Mouse (Mus musculus) MEL (cell line): ENCODE measurements around the gene Hes2. TPM values are rescaled to one million over a fixed set of nuclear protein-coding genes. Genes with fewer than 3 reads are reported as not detected.

Experiments used
- DNase-seq: peaks from one replicate; pipeline ENCODE4 v3.0.0; 2011; ENCODE audit warnings: low read depth, low spot score
- H3K27ac ChIP-seq: 2 replicates; pipeline ENCODE4 v1.5.1; 2012; ENCODE audit warnings: low read depth, mild to moderate bottlenecking, control low read depth, low read length, moderate library complexity; ENCODE audit not compliant: control insufficient read depth
- H3K27me3 ChIP-seq, 2 experiments: fragments of 150-350 bp in 1 of 2; sonication (generic) in 1 of 2; 2 replicates each; pipeline ENCODE4 v1.6.1; 2012; ENCODE audit warnings: low read length in 2 of 2, mild to moderate bottlenecking in 2 of 2, improper control_type of control experiment in 1 of 2, moderate library complexity in 1 of 2; ENCODE audit not compliant: insufficient read depth in 2 of 2, control insufficient read depth in 1 of 2
- H3K36me3 ChIP-seq, 2 experiments: 2 replicates each; pipeline ENCODE4 v1.6.1; 2012 to 2014; ENCODE audit warnings: low read length in 2 of 2, improper control_type of control experiment in 1 of 2, inconsistent platforms in 1 of 2, mild to moderate bottlenecking in 1 of 2; ENCODE audit not compliant: insufficient read depth in 2 of 2, control insufficient read depth in 1 of 2
- H3K4me1 ChIP-seq, 2 experiments: fragments of 150-350 bp in 1 of 2; sonication (generic) in 1 of 2; 2 replicates each; pipeline ENCODE4 v1.6.1; 2012; ENCODE audit warnings: low read length in 2 of 2, improper control_type of control experiment in 1 of 2, mild to moderate bottlenecking in 1 of 2; ENCODE audit not compliant: insufficient read depth in 2 of 2, control insufficient read depth in 1 of 2
- H3K4me3 ChIP-seq, 2 experiments: fragments of 150-350 bp in 1 of 2; sonication (generic) in 1 of 2; 2 replicates each; pipeline ENCODE4 v1.5.1; 2012; ENCODE audit warnings: low read depth in 2 of 2, low read length in 2 of 2, mild to moderate bottlenecking in 2 of 2, moderate library complexity in 2 of 2, control low read depth in 1 of 2, improper control_type of control experiment in 1 of 2; ENCODE audit not compliant: control insufficient read depth in 1 of 2, insufficient read depth in 1 of 2
- H3K79me2 ChIP-seq: 2 replicates; pipeline ENCODE4 v1.6.1; 2012; ENCODE audit warnings: mild to moderate bottlenecking, low read length, moderate library complexity; ENCODE audit not compliant: control insufficient read depth, poor library complexity, insufficient read depth
- H3K9ac ChIP-seq: 2 replicates; pipeline ENCODE4 v1.6.1; 2012; ENCODE audit warnings: low read depth, mild to moderate bottlenecking, control low read depth, low read length, moderate library complexity; ENCODE audit not compliant: control insufficient read depth, poor library complexity, severe bottlenecking
- H3K9me3 ChIP-seq: fragments of 150-350 bp; sonication (generic); replicated peaks from 2 replicates; pipeline ENCODE4 v1.6.1; 2012; ENCODE audit warnings: mild to moderate bottlenecking, low read length, improper control_type of control experiment, moderate library complexity; ENCODE audit not compliant: insufficient read depth
- CTCF ChIP-seq, 3 experiments: IDR thresholded peaks in 2 of 3; conservative IDR thresholded peaks in 1 of 3; 2 replicates each; pipeline ENCODE4 v1.5.1; 2011 to 2012; ENCODE audit warnings: low read length in 3 of 3, low read depth in 2 of 3, mild to moderate bottlenecking in 2 of 3, improper control_type of control experiment in 1 of 3, inconsistent platforms in 1 of 3, mixed read lengths in 1 of 3, moderate library complexity in 1 of 3; ENCODE audit not compliant: control insufficient read depth in 1 of 3, insufficient read depth in 1 of 3, poor library complexity in 1 of 3, severe bottlenecking in 1 of 3
- GABPA ChIP-seq: IDR thresholded peaks from 2 replicates; pipeline ENCODE4 v1.6.1; 2012; ENCODE audit warnings: low read depth, mild to moderate bottlenecking, inconsistent platforms, low read length, improper control_type of control experiment, moderate library complexity
- KAT2A ChIP-seq: conservative IDR thresholded peaks from 2 replicates; pipeline ENCODE4 v1.6.1; 2012; ENCODE audit warnings: low read depth, low read length, improper control_type of control experiment, inconsistent platforms
- MAZ ChIP-seq: IDR thresholded peaks from 2 replicates; pipeline ENCODE4 v1.6.1; 2012; ENCODE audit warnings: low read depth, mild to moderate bottlenecking, inconsistent platforms, low read length, improper control_type of control experiment
- MXI1 ChIP-seq: IDR thresholded peaks from 2 replicates; pipeline ENCODE4 v1.6.1; 2011; ENCODE audit warnings: mild to moderate bottlenecking, low read depth, low read length, improper control_type of control experiment
- NELFE ChIP-seq: IDR thresholded peaks from 2 replicates; pipeline ENCODE4 v1.6.1; 2011; ENCODE audit warnings: low read depth, low read length, improper control_type of control experiment
- NRF1 ChIP-seq: IDR thresholded peaks from 2 replicates; pipeline ENCODE4 v1.6.1; 2014; ENCODE audit warnings: low read depth, mild to moderate bottlenecking, inconsistent platforms, low read length, improper control_type of control experiment, moderate library complexity; ENCODE audit not compliant: poor library complexity, insufficient read depth, severe bottlenecking
- SMC3 ChIP-seq: IDR thresholded peaks from 2 replicates; pipeline ENCODE4 v1.6.1; 2011; ENCODE audit warnings: low read depth, low read length, improper control_type of control experiment
- TAL1 ChIP-seq: IDR thresholded peaks from 2 replicates; pipeline ENCODE4 v1.6.1; 2012; ENCODE audit warnings: mild to moderate bottlenecking, inconsistent platforms, low read length, moderate library complexity, mixed read lengths
- UBTF ChIP-seq: IDR thresholded peaks from 2 replicates; pipeline ENCODE4 v1.6.1; 2012; ENCODE audit warnings: low read depth, mild to moderate bottlenecking, inconsistent platforms, low read length, improper control_type of control experiment, moderate library complexity, borderline replicate concordance; ENCODE audit not compliant: insufficient read depth
- USF1 ChIP-seq: IDR thresholded peaks from 2 replicates; pipeline ENCODE4 v1.6.1; 2014; ENCODE audit warnings: low read depth, mild to moderate bottlenecking, inconsistent platforms, low read length, improper control_type of control experiment, moderate library complexity
- polyA plus RNA-seq, 2 experiments: library from polyadenylated mRNA; stranded (reverse) in 1 of 2; unstranded in 1 of 2; fragments of >175 nt in 1 of 2; fragments of >200 nt in 1 of 2; gene quantifications; 2 replicates each; pipeline versions ENCODE4 v1.2.1 to v1.2.4; 2012; ENCODE audit warnings: low replicate concordance in 2 of 2, low read depth in 1 of 2; ENCODE audit not compliant: insufficient read length in 2 of 2, insufficient read depth in 1 of 2, missing spikeins in 1 of 2
- total RNA-seq: library from RNA; depleted of rRNA; stranded (reverse); fragments of 300-350 nt; gene quantifications from 2 replicates; pipeline ENCODE4 v1.2.3, GENCODE M21; 2012

Hes2 gene
- total and polyA plus RNA-seq, 3 experiments, result 0.28 TPM; not detected in 2

DNA sequence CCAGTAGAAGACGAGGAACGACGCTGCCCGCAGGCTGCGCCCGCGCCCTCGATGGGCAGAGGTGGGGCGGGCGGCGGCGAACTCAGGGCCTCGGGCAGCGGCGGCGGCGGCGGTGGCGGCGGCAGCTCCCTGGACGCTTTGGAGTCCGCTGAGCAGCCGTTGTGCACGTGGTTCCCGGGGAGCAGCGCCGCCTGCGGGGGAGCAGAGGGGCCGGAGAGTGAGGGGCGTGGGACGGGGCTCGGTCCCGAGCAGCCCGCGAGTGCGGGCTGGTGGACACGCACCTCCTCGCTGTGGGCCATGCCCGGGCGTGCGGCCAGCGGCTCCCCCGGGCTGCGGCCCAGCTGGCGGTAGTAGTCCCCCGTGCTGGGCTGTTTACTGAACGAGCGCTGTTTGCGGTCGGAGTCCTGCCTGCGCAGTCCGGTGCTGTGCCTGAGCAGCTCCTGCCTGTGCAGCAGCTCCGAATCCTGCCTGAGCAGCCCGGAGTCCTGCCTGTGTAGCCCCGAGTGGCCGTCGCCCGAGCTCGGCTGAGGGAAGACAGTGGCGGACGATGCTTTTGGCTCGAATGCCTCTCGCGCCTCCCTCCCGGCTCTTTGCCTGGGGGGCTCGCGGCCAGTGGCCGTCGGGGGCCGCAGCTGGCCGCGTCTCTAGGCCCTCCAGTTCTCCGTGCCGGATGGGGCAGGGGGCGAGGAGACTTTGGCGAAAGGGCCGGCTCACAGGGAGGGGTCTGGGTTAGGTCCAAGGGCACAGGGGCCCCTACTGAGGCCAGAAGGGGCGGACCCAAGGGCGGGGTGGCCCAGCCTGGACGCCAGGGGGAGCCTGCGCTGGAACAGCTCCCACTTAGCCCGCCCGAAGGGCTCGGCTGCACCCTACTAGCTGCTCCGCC lies 27.7 kb upstream of the Hes2 start:
- H3K27ac ChIP-seq, result no peak overlapping the region
- peak; percentile 53 for DNase-seq
- no peaks in the 10 kb centered on the region for H3K36me3 ChIP-seq
- peak overlapping the region; percentile 64 to 68 for H3K4me3 ChIP-seq
- TF ChIP-seq CTCF (IDR thresholded peaks at IDR 0.05 in 2 of 3, conservative IDR thresholded peaks at IDR 0.05 in 1 of 3; ENCODE audit: control insufficient read depth in 1 of 3, insufficient read depth in 1 of 3, low read depth in 2 of 3, low read length in 3 of 3, poor library complexity in 1 of 3, severe bottlenecking in 1 of 3), result peak in 2 of 3 experiments; percentile 29 to 56; a peak in 4 of 6 replicates
- peak; percentile 46; the same call in 1 of the 2 replicates for TF ChIP-seq USF1
- 0 out of 2 replicates have a peak, but pooled peaks have one; percentile 5 for TF ChIP-seq NRF1
- no peak for TF ChIP-seq NELFE
- peak; percentile 62; the same call in 1 of the 2 replicates for TF ChIP-seq MXI1
- H3K27me3 ChIP-seq, result no peaks in the 10 kb centered on the region
- H3K79me2 ChIP-seq, result no peaks in the 10 kb centered on the region; the same call in 1 of the 2 replicates
- peak overlapping the region; percentile 68 for H3K9ac ChIP-seq
- H3K9me3 ChIP-seq, result no peaks in the 10 kb centered on the region
- H3K4me1 ChIP-seq, result no peaks in the 10 kb centered on the region

DNA sequence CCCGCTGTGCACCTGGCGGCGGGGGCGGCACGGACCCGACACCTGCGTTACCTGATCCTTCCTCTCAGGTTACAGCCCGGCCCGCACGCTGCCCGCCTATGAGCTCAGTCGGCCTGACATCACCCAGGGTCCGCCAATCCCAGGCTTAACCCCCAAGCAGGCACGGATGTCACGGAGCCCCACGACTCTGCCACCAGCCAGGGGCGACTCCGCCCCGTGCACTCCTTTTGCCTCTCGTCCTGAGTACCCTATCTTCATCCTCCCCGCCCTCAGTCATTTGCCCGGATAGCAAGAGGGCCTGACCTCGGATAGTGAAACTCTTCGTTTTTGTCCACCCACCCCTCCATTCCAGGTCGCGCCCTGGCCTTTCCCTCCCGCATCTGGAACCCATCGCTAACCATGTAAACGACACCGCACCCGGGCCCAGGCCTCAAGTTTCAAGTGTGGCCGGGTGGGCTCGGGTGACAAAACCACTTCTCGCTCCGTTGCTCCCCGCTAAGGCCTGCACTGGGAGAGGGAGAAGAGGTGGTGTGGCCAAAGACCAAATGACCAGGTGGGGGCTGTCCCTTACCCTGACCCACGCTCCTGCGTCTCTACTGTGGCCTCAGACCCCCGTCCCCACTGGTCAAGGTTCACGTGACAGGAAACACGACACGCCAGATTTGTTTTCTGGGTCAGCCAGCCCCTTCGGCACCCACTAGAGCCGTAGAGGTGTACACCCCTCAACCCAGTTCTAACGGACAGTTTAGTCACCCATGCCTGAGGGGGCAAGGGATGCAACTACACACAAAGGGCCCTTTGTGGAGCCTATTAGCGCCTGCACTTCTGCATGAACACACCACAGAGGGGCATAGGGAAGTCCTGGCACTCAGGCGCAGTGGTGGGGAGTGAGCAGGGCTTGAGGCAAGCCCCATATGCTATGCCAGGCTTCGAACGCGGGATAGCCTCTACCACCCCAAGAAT lies 26.6 kb upstream of the Hes2 start:
- no peak for DNase-seq
- H3K9me3 ChIP-seq, result no peaks in the 10 kb centered on the region

DNA sequence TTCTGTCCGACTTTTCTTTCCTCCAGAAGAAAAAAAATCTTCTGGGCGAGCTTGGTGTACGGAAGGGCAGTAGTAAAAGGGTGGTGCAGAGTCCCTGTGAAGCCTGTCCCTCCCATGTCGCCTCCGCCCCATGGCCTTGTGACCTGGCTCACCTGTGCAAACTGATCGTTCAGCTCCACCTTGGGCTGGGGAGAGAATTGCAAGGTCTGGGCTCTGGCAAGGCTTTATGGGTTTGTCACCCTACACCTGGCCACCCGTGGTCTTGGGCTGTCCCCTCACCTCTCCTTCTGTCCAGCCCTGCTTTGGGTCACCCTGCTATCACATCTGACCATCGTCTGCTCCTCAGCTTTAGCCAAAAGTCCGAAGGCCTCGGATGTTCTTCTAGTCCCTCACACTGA lies 25.9 kb upstream of the Hes2 start:
- Histone ChIP-seq H3K27ac (no peak overlapping the region), H3K36me3 (no peaks in the 10 kb centered on the region), H3K79me2 (no peaks in the 10 kb centered on the region; the same call in 1 of the 2 replicates), H3K9me3 (no peaks in the 10 kb centered on the region), H3K4me1 (no peaks in the 10 kb centered on the region; a peak in 1 of 4 replicates), H3K9ac (no peak overlapping the region)
- DNase-seq, result no peak
- TF ChIP-seq SMC3 (no peak), UBTF (no peak), TAL1 (no peak), KAT2A (no peak)
- TF ChIP-seq, all 39 proteins: peak for 0
- Histone ChIP-seq H3K27me3 (no peaks in the 10 kb centered on the region), H3K4me3 (no peak overlapping the region)

More for the DNA sequence above, 26.6 kb upstream of the Hes2 start:
- Histone ChIP-seq H3K4me3 (peak overlapping the region in 1 of 2 experiments; percentile 64; a peak in 2 of 4 replicates), H3K27me3 (no peaks in the 10 kb centered on the region), H3K27ac (no peak overlapping the region), H3K36me3 (no peaks in the 10 kb centered on the region), H3K4me1 (no peaks in the 10 kb centered on the region), H3K9ac (no peak overlapping the region; the same call in 1 of the 2 replicates), H3K79me2 (no peaks in the 10 kb centered on the region; the same call in 1 of the 2 replicates)
- no peak for TF ChIP-seq GABPA
- TF ChIP-seq TAL1, result no peak
- no peak for TF ChIP-seq MAZ
